Mouse (Mus musculus) neural tube, embryonic 14.5 days (tissue): ENCODE data around the gene Rbks. TPM values are rescaled to one million over a fixed set of nuclear protein-coding genes. Genes with fewer than 3 reads are reported as not detected.

Source experiments
- ATAC-seq: fragments of 200-750 bp; cut with Nextera tagmentation; 2 replicates; pipeline ENCODE4 v1.8.0; 2017; ENCODE audit warnings: low read depth, mild to moderate bottlenecking, moderate TSS enrichment, moderate library complexity
- H3K27ac ChIP-seq: fragments of 300-500 bp; sonication (generic); 2 replicates; pipeline ENCODE4 v1.5.1; 2014; ENCODE audit warnings: low read depth, mild to moderate bottlenecking, control low read depth, low read length, moderate library complexity, mixed read lengths
- H3K27me3 ChIP-seq: fragments of 300-500 bp; sonication (generic); 2 replicates; pipeline ENCODE4 v1.6.1; 2014; ENCODE audit warnings: low read length; ENCODE audit not compliant: control insufficient read depth, insufficient read depth
- H3K36me3 ChIP-seq: fragments of 300-500 bp; sonication (generic); 2 replicates; pipeline ENCODE4 v1.6.1; 2014; ENCODE audit warnings: low read length, mixed read lengths; ENCODE audit not compliant: control insufficient read depth, insufficient read depth
- H3K4me1 ChIP-seq: fragments of 300-500 bp; sonication (generic); 2 replicates; pipeline ENCODE4 v1.6.1; 2014; ENCODE audit warnings: low read length; ENCODE audit not compliant: control insufficient read depth, insufficient read depth
- H3K4me2 ChIP-seq: fragments of 300-500 bp; sonication (generic); 2 replicates; pipeline ENCODE4 v1.6.1; 2014; ENCODE audit warnings: mild to moderate bottlenecking, low read depth, low read length, control low read depth
- H3K4me3 ChIP-seq: fragments of 300-500 bp; sonication (generic); 2 replicates; pipeline ENCODE4 v1.5.1; 2014; ENCODE audit warnings: low read depth, low read length, control low read depth, mixed read lengths
- H3K9ac ChIP-seq: fragments of 300-500 bp; sonication (generic); replicated peaks from 2 replicates; pipeline ENCODE4 v1.6.1; 2014; ENCODE audit warnings: low read depth, mild to moderate bottlenecking, control low read depth, low read length, mixed read lengths
- H3K9me3 ChIP-seq: fragments of 300-500 bp; sonication (generic); 2 replicates; pipeline ENCODE4 v1.6.1; 2016; ENCODE audit warnings: low read length; ENCODE audit not compliant: control insufficient read depth
- WGBS: fragments of 180-500 bp; shearing (Covaris S2); extraction: QIAGEN DNeasy Blood & Tissue Kit; methylation state at CpG from one replicate; pipeline ENCODE4 v1.1.7; 2014; 5-methylcytosine and 5-hydroxymethylcytosine counted together
- polyA plus RNA-seq: library from polyadenylated mRNA; unstranded; fragments of >200 nt; fragmentation: Nextera tagmentation; extraction: Ambion mirVana; gene quantifications from 2 replicates; pipeline ENCODE4 v1.2.1, GENCODE M21; 2014

Rbks gene
- polyA plus RNA-seq, 1 experiment from 2014 or later: 4.0 TPM

- H3K4me2 ChIP-seq: no peak overlapping the region
- no peak for ATAC-seq
- no peaks in the 10 kb centered on the region for H3K27me3 ChIP-seq
- 19% methylated on average over 1 of the region's 1 CpGs for WGBS
- H3K4me1 ChIP-seq: no peaks in the 10 kb centered on the region
- no peak overlapping the region for H3K27ac ChIP-seq
- no peak overlapping the region for H3K4me3 ChIP-seq
- no peaks in the 10 kb centered on the region for H3K36me3 ChIP-seq
- no peaks in the 10 kb centered on the region for H3K9me3 ChIP-seq
- no peak overlapping the region for H3K9ac ChIP-seq
These were observed 31.3 kb downstream of the Rbks start for GRCm38 (mm10) chr5:31666176-31666575.

GRCm38 (mm10) chr5:31655688-31656190 lies 41.7 kb downstream of the Rbks start:
- Histone ChIP-seq H3K9ac (no peak overlapping the region), H3K27me3 (no peaks in the 10 kb centered on the region), H3K9me3 (no peaks in the 10 kb centered on the region), H3K27ac (no peak overlapping the region), H3K4me2 (no peak overlapping the region), H3K36me3 (no peaks in the 10 kb centered on the region), H3K4me1 (no peaks in the 10 kb centered on the region), H3K4me3 (no peak overlapping the region)
- WGBS: 97% methylated on average over 1 of the region's 1 CpGs
- no peak for ATAC-seq

- Histone ChIP-seq H3K9ac (no peak overlapping the region), H3K4me1 (no peaks in the 10 kb centered on the region), H3K9me3 (no peaks in the 10 kb centered on the region), H3K4me3 (no peak overlapping the region), H3K4me2 (no peak overlapping the region), H3K36me3 (no peaks in the 10 kb centered on the region), H3K27me3 (no peaks in the 10 kb centered on the region), H3K27ac (no peak overlapping the region)
- ATAC-seq: no peak
- WGBS: 91% methylated on average over 2 of the region's 2 CpGs
These were observed 46.7 kb downstream of the Rbks start for GRCm38 (mm10) chr5:31650518-31651288.

GRCm38 (mm10) chr5:31647327-31647726 lies 50.1 kb downstream of the Rbks start:
- Histone ChIP-seq H3K4me1 (no peaks in the 10 kb centered on the region), H3K9me3 (no peaks in the 10 kb centered on the region), H3K9ac (no peak overlapping the region), H3K27ac (no peak overlapping the region), H3K27me3 (no peaks in the 10 kb centered on the region), H3K4me2 (no peak overlapping the region), H3K4me3 (no peak overlapping the region), H3K36me3 (no peaks in the 10 kb centered on the region)
- WGBS: 93% methylated on average over 2 of the region's 2 CpGs
- ATAC-seq: no peak

- Histone ChIP-seq H3K9me3 (no peaks in the 10 kb centered on the region), H3K27me3 (no peaks in the 10 kb centered on the region), H3K27ac (no peak overlapping the region), H3K4me3 (no peak overlapping the region), H3K4me1 (no peaks in the 10 kb centered on the region), H3K9ac (no peak overlapping the region), H3K4me2 (no peak overlapping the region), H3K36me3 (no peaks in the 10 kb centered on the region)
- 90% methylated on average over 6 of the region's 6 CpGs for WGBS
- ATAC-seq: no peak
These were observed 50.9 kb downstream of the Rbks start for GRCm38 (mm10) chr5:31646574-31646973.

- no peaks in the 10 kb centered on the region for H3K9me3 ChIP-seq
- ATAC-seq: no peak
- H3K4me3 ChIP-seq: no peak overlapping the region
- 93% methylated on average over 6 of the region's 6 CpGs for WGBS
- no peak overlapping the region for H3K27ac ChIP-seq
- no peaks in the 10 kb centered on the region for H3K36me3 ChIP-seq
- H3K9ac ChIP-seq: no peak overlapping the region
- no peak overlapping the region for H3K4me2 ChIP-seq
- H3K4me1 ChIP-seq: no peaks in the 10 kb centered on the region
- no peaks in the 10 kb centered on the region for H3K27me3 ChIP-seq
These were observed 51.6 kb downstream of the Rbks start for GRCm38 (mm10) chr5:31645798-31646197.

GRCm38 (mm10) chr5:31644847-31645246 lies 52.6 kb downstream of the Rbks start:
- Histone ChIP-seq H3K27me3 (no peaks in the 10 kb centered on the region), H3K4me2 (no peak overlapping the region), H3K4me1 (no peaks in the 10 kb centered on the region), H3K27ac (no peak overlapping the region), H3K36me3 (no peaks in the 10 kb centered on the region), H3K4me3 (no peak overlapping the region), H3K9ac (no peak overlapping the region), H3K9me3 (no peaks in the 10 kb centered on the region)
- WGBS: 92% methylated on average over 6 of the region's 6 CpGs
- ATAC-seq: no peak

- H3K27me3 ChIP-seq: no peaks in the 10 kb centered on the region
- ATAC-seq: no peak
- H3K4me1 ChIP-seq: no peaks in the 10 kb centered on the region
- H3K9me3 ChIP-seq: no peaks in the 10 kb centered on the region
- no peak overlapping the region for H3K27ac ChIP-seq
- no peak overlapping the region for H3K4me3 ChIP-seq
- WGBS: 84% methylated on average over 4 of the region's 4 CpGs
- no peaks in the 10 kb centered on the region for H3K36me3 ChIP-seq
- no peak overlapping the region for H3K9ac ChIP-seq
- H3K4me2 ChIP-seq: no peak overlapping the region
These were observed 53.2 kb downstream of the Rbks start for GRCm38 (mm10) chr5:31644272-31644671.

GRCm38 (mm10) chr5:31642300-31642699 lies 55.1 kb downstream of the Rbks start:
- WGBS: 96% methylated on average over 3 of the region's 3 CpGs
- ATAC-seq: no peak

More at GRCm38 (mm10) chr5:31642300-31642699, 55.1 kb downstream of the Rbks start:
- Histone ChIP-seq H3K4me3 (no peak overlapping the region), H3K4me1 (no peaks in the 10 kb centered on the region), H3K27ac (no peak overlapping the region), H3K9ac (no peak overlapping the region), H3K4me2 (no peak overlapping the region), H3K36me3 (no peaks in the 10 kb centered on the region), H3K27me3 (no peaks in the 10 kb centered on the region), H3K9me3 (no peaks in the 10 kb centered on the region)
